Mouse (Mus musculus) lung, postnatal 0 days (tissue): ENCODE measurements around the gene Zgrf1. TPM values are rescaled to one million over a fixed set of nuclear protein-coding genes. Genes with fewer than 3 reads are reported as not detected.

Experiments used
- ATAC-seq: fragments of 200-750 bp; cut with Nextera tagmentation; 2 replicates; pipeline ENCODE4 v1.8.0; 2017; ENCODE audit warnings: moderate library complexity
- DNase-seq: peaks from one replicate; pipeline ENCODE4 v3.0.0-alpha.2; 2016; ENCODE audit warnings: low spot score
- H3K27ac ChIP-seq: fragments of 300-500 bp; sonication (generic); 2 replicates; pipeline ENCODE4 v1.5.1; 2014; ENCODE audit warnings: antibody characterized with exemption, mild to moderate bottlenecking, low read length, mixed read lengths
- H3K27me3 ChIP-seq: fragments of 300-500 bp; sonication (generic); replicated peaks from 2 replicates; pipeline ENCODE4 v1.6.1; 2014; ENCODE audit warnings: low read length, mixed read lengths; ENCODE audit not compliant: insufficient read depth
- H3K36me3 ChIP-seq: fragments of 300-500 bp; sonication (generic); 2 replicates; pipeline ENCODE4 v1.6.1; 2014; ENCODE audit warnings: low read length, mixed read lengths; ENCODE audit not compliant: insufficient read depth
- H3K4me1 ChIP-seq: fragments of 300-500 bp; sonication (generic); 2 replicates; pipeline ENCODE4 v1.6.1; 2014; ENCODE audit warnings: antibody characterized with exemption, low read depth, low read length, mixed read lengths; ENCODE audit not compliant: insufficient read depth
- H3K4me2 ChIP-seq: fragments of 300-500 bp; sonication (generic); replicated peaks from 2 replicates; pipeline ENCODE4 v1.6.1; 2014; ENCODE audit warnings: low read depth, mild to moderate bottlenecking, low read length, moderate library complexity, mixed read lengths
- H3K4me3 ChIP-seq: fragments of 300-500 bp; sonication (generic); 2 replicates; pipeline ENCODE4 v1.5.1; 2014; ENCODE audit warnings: low read depth, low read length
- H3K9ac ChIP-seq: fragments of 300-500 bp; sonication (generic); replicated peaks from 2 replicates; pipeline ENCODE4 v1.6.1; 2014; ENCODE audit warnings: low read depth, mild to moderate bottlenecking
- H3K9me3 ChIP-seq: fragments of 300-500 bp; sonication (generic); 2 replicates; pipeline ENCODE4 v1.6.1; 2016; ENCODE audit warnings: low read length, mixed read lengths
- CTCF ChIP-seq: IDR thresholded peaks from 2 replicates; pipeline ENCODE4 v1.5.1; 2016; ENCODE audit warnings: antibody characterized with exemption, mild to moderate bottlenecking
- EP300 ChIP-seq: IDR thresholded peaks from 2 replicates; pipeline ENCODE4 v1.6.1; 2016; ENCODE audit warnings: antibody characterized with exemption, mild to moderate bottlenecking, control low read depth
- WGBS: fragments of 180-500 bp; shearing (Covaris S2); extraction: QIAGEN DNeasy Blood & Tissue Kit; methylation state at CpG from one replicate; pipeline ENCODE4 v1.1.7; 2014; 5-methylcytosine and 5-hydroxymethylcytosine counted together
- polyA plus RNA-seq: library from polyadenylated mRNA; unstranded; fragments of >200 nt; fragmentation: Nextera tagmentation; extraction: Ambion mirVana; gene quantifications from 2 replicates; pipeline ENCODE4 v1.2.1, GENCODE M21; 2015

The Zgrf1 gene
- polyA plus RNA-seq, 1 experiment from 2014 or later, result 1.0 TPM

GRCm38 (mm10) chr3:127633080-127634032 is 80.1 kb downstream of the Zgrf1 start, which contains the start of gene Neurog2:
Gene Neurog2 (plus strand): TSS chr3:127633135.
- H3K9ac ChIP-seq, result no peak within 1 kb of the TSS
- H3K36me3 ChIP-seq, result no peaks in the 10 kb centered on the region
- TF ChIP-seq CTCF (no peak), EP300 (no peak)
- peak within 1 kb of the TSS; percentile 72 for H3K4me2 ChIP-seq
- H3K4me1 ChIP-seq, result peaks cover 18% of the 10 kb centered on the region; the same call in 1 of the 2 replicates
- no peak within 1 kb of the TSS for H3K27ac ChIP-seq
- H3K9me3 ChIP-seq, result no peaks in the 10 kb centered on the region
- WGBS, result 3% methylated on average over 68 of the region's 92 CpGs
- peaks cover 78% of the 10 kb centered on the region for H3K27me3 ChIP-seq
- DNase-seq, result no peak
- peak within 1 kb of the TSS; percentile 37 for H3K4me3 ChIP-seq
- peak; percentile 22; the same call in 1 of the 2 replicates for ATAC-seq

- peak overlapping the region; percentile 72 for H3K4me2 ChIP-seq
- no peaks in the 10 kb centered on the region for H3K36me3 ChIP-seq
- ATAC-seq (peak; percentile 86), DNase-seq (peak; percentile 62)
- no peak overlapping the region for H3K27ac ChIP-seq
- peaks cover 18% of the 10 kb centered on the region; the same call in 1 of the 2 replicates for H3K4me1 ChIP-seq
- peak overlapping the region; percentile 37 for H3K4me3 ChIP-seq
- H3K27me3 ChIP-seq, result peaks cover 72% of the 10 kb centered on the region
- H3K9ac ChIP-seq, result no peak overlapping the region
- no peaks in the 10 kb centered on the region for H3K9me3 ChIP-seq
- WGBS, result 1% methylated on average over 53 of the region's 58 CpGs
- TF ChIP-seq CTCF, result peak; percentile 90
- TF ChIP-seq EP300, result no peak
Measured at GRCm38 (mm10) chr3:127634101-127634983, 81.1 kb downstream of the Zgrf1 start.

GRCm38 (mm10) chr3:127634984-127635349 is 81.7 kb downstream of the Zgrf1 start:
- Histone ChIP-seq H3K4me1 (peaks cover 18% of the 10 kb centered on the region; the same call in 1 of the 2 replicates), H3K4me3 (no peak overlapping the region), H3K9me3 (no peaks in the 10 kb centered on the region), H3K36me3 (no peaks in the 10 kb centered on the region), H3K4me2 (no peak overlapping the region), H3K27me3 (peaks cover 72% of the 10 kb centered on the region), H3K9ac (no peak overlapping the region), H3K27ac (no peak overlapping the region)
- TF ChIP-seq CTCF (no peak), EP300 (no peak)
- WGBS, result 10% methylated on average over 3 of the region's 3 CpGs
- DNase-seq (no peak), ATAC-seq (no peak)

DNA sequence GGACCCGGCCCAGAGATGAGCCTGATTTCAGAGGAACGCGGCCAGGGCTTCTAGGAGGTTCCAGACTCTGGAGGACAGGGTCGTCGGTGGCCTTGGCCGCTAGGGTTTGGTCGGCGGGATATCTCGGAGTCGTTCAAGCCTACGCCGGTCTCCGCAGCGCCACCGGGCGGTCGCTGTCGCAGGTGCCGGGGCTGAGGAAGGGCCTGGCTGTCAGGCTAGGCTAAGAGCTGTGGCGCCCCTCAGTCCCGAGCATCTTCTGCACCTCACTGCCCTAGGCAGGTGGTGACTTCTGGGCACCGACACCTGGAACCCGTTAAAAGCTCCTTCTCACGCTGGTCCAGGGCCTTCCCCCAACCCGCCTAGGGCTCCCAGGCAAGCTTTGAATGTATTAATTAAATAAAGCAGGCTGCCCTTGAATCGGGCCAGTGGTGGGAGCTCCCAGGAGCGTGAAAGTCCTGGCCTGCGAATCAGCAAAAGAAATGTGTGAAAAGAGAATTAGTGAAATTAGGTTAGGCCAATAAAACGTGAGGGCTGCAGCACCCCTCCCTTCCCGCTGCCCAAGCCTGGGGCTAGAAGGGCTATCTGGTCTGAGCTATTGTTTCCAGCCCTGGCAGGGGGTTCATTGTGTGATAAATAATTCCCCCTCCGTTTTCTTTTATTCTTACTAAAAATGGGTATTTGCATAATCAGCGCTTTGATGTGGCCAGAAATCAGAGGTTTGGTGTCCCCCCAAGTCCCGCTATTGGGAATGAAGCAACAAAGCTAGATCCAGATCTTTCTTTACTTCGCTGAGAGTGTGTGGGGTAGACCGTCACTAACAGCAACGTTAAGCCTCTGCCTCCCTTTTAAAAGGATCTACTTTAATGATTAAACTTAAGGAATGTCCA is 86.8 kb downstream of the Zgrf1 start:
- peak; percentile 70 for TF ChIP-seq CTCF
- TF ChIP-seq EP300, result no peak
- Histone ChIP-seq H3K27ac (no peak overlapping the region), H3K9me3 (no peaks in the 10 kb centered on the region), H3K9ac (no peak overlapping the region), H3K27me3 (peaks cover 45% of the 10 kb centered on the region), H3K4me2 (no peak overlapping the region), H3K36me3 (no peaks in the 10 kb centered on the region), H3K4me3 (no peak overlapping the region; the same call in 1 of the 2 replicates), H3K4me1 (no peaks in the 10 kb centered on the region)
- WGBS, result 2% methylated on average over 36 of the region's 36 CpGs
- ATAC-seq (peak; percentile 56), DNase-seq (peak; percentile 26)

DNA sequence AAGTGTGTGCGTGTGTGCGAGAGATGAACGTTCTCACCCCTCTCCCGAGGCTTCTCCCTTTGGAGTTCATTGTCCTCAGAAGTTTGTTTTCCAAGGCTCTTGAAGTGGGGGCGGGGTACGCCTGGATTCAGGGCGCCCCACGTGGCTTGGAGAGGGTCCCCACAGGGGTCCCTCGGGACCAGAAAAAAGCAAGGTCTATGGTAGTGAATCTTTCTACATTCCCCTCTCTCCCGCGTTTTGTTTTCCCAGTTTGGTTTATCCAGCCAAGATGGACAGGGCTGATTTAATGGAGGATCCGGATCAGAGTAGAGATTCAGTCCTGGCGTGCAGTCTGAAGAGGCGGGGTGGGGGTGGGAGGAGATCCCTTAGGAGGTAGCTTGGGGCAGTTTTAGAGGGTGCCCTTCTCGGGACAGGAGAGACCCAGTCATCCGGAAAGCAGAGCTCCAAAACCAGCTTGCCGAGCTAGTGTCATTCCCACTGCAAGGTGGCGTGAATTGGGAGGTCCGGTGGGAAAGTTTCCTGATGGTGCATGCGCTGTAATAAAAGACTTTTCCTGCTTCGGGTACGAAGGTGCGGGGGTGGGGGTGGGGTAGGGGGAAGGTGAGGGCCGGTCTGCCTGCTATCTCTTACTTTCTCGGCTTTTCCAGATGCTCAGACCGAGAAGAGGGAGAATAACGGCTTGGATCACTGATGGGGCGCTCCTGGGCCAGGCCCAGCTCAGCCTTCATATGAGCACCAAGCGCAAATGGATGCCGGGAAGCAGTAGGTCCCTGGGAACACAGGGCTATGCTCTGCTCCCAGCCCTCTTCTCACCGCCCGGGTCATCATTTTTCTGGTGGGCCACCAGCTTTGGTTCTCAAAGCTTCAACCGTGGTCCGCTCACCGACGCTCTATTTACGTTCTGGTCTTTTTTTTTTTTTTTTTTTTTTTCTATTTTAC is 87.7 kb downstream of the Zgrf1 start:
- Histone ChIP-seq H3K4me3 (no peak overlapping the region), H3K36me3 (no peaks in the 10 kb centered on the region), H3K4me1 (no peaks in the 10 kb centered on the region), H3K27ac (no peak overlapping the region), H3K9me3 (no peaks in the 10 kb centered on the region), H3K4me2 (no peak overlapping the region), H3K9ac (no peak overlapping the region), H3K27me3 (peaks cover 48% of the 10 kb centered on the region)
- ATAC-seq, result no peak
- TF ChIP-seq EP300 (no peak), CTCF (no peak)
- 4% methylated on average over 37 of the region's 37 CpGs for WGBS
- no peak for DNase-seq
